Mouse (Mus musculus) ES-E14 (cell line): ENCODE measurements around the gene Mlxip.

Experiments used
- CHD2 ChIP-seq: IDR thresholded peaks from 2 replicates; pipeline ENCODE4 v1.6.1; 2014; ENCODE audit warnings: mild to moderate bottlenecking, low read depth, low read length, inconsistent platforms
- HCFC1 ChIP-seq: IDR thresholded peaks from 2 replicates; pipeline ENCODE4 v1.6.1; 2012; ENCODE audit warnings: low read length, inconsistent platforms, borderline replicate concordance; ENCODE audit not compliant: insufficient read depth
- MAFK ChIP-seq: IDR thresholded peaks from 2 replicates; pipeline ENCODE4 v1.6.1; 2014; ENCODE audit warnings: mild to moderate bottlenecking, low read depth, low read length, inconsistent platforms; ENCODE audit not compliant: insufficient read depth
- ZC3H11A ChIP-seq: IDR thresholded peaks from 2 replicates; pipeline ENCODE4 v1.6.1; 2012; ENCODE audit warnings: low read depth, mild to moderate bottlenecking, inconsistent platforms, low read length, borderline replicate concordance
- ZNF384 ChIP-seq: IDR thresholded peaks from 2 replicates; pipeline ENCODE4 v1.6.1; 2012; ENCODE audit warnings: low read depth, low read length, inconsistent platforms

DNA sequence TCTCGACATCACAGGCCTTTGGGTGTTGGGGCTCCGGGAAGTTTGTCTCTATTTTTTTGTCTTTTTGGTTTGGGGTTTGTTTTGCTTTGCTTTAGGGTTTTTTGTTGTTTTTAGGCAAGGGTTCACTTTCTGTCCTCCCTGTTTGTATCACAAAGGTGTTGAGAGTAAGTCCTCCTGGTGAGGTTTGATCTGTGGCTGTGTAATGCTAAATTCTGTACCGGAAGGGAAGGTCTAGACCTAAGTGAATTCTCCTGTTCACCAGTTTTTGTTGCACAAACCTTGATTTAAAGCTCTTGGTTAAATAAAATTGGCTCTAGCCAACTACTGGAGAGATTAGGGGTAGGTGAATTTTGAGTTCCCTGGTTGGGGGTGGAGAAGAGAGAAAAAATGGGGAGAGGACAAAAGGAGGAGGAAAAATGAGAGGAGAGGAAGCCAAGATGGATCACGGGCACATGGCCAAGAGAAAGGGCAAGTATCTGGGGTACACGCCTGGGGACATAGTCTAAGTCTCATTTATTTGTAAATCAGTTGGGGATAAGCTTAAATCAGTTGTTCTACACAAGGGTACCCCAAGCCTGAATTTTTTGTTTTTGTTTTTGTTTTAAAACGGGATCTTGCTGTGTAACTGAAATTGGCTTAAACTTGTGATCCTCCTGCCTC, 18.7 kb upstream of the Mlxip start:
- no peak for TF ChIP-seq MAFK
- peak; percentile 28 for TF ChIP-seq CHD2
- no peak for TF ChIP-seq HCFC1
- no peak for TF ChIP-seq ZNF384
- no peak for TF ChIP-seq ZC3H11A
